Mouse (Mus musculus) liver, adult 2 months (tissue): ENCODE results near the gene Fam155a. TPM values are rescaled to one million over a fixed set of nuclear protein-coding genes. Genes with fewer than 3 reads are reported as not detected.

Experiments
- DNase-seq: peaks from one replicate; pipeline ENCODE4 v3.0.0-alpha.2; 2011; ENCODE audit warnings: low read depth, low spot score; ENCODE audit errors: extremely low read depth
- H3K27ac ChIP-seq: fragments of 200-500 bp; replicated peaks from 2 replicates; pipeline ENCODE4 v1.5.1; 2012; ENCODE audit warnings: low read depth, mild to moderate bottlenecking, control low read depth, inconsistent platforms, low read length; ENCODE audit not compliant: insufficient read depth
- H3K27me3 ChIP-seq: fragments of 200-500 bp; 2 replicates; pipeline ENCODE4 v1.6.1; 2012; ENCODE audit warnings: mild to moderate bottlenecking, moderate library complexity, low read length, inconsistent platforms; ENCODE audit not compliant: control insufficient read depth, insufficient read depth
- H3K36me3 ChIP-seq: fragments of 200-500 bp; 2 replicates; pipeline ENCODE4 v1.6.1; 2012; ENCODE audit warnings: low read length, inconsistent platforms; ENCODE audit not compliant: control insufficient read depth, insufficient read depth
- H3K4me1 ChIP-seq: fragments of 200-500 bp; 2 replicates; pipeline ENCODE4 v1.6.1; 2011; ENCODE audit warnings: low read length; ENCODE audit not compliant: control insufficient read depth, insufficient read depth
- H3K4me3 ChIP-seq: fragments of 200-500 bp; 2 replicates; pipeline ENCODE4 v1.5.1; 2011; ENCODE audit warnings: low read depth, mild to moderate bottlenecking, control low read depth, low read length, moderate library complexity; ENCODE audit not compliant: insufficient read depth
- H3K79me2 ChIP-seq: fragments of 200-500 bp; 2 replicates; pipeline ENCODE4 v1.6.1; 2012; ENCODE audit warnings: inconsistent platforms, mild to moderate bottlenecking, low read length, moderate library complexity; ENCODE audit not compliant: control insufficient read depth, insufficient read depth
- H3K9ac ChIP-seq: fragments of 200-500 bp; 2 replicates; pipeline ENCODE4 v1.6.1; 2012; ENCODE audit warnings: low read depth, mild to moderate bottlenecking, control low read depth, inconsistent platforms, low read length
- CTCF ChIP-seq: fragments of 200-500 bp; IDR thresholded peaks from 2 replicates; pipeline ENCODE4 v1.5.1; 2011; ENCODE audit warnings: low read depth, low read length, control low read depth
- POLR2A ChIP-seq: fragments of 200-500 bp; IDR thresholded peaks from 2 replicates; pipeline ENCODE4 v1.6.1; 2011; ENCODE audit warnings: low read length, control low read depth; ENCODE audit not compliant: insufficient read depth; ENCODE audit errors: extremely low read depth
- WGBS: fragments of 180-500 bp; shearing (Covaris S2); methylation state at CpG from one replicate; pipeline ENCODE4 v1.1.7; 2018; 5-methylcytosine and 5-hydroxymethylcytosine counted together
- polyA plus RNA-seq: library from polyadenylated mRNA; depleted of rRNA; stranded (reverse); fragments of >200 nt; gene quantifications from 2 replicates; pipeline ENCODE4 v1.2.3, GENCODE M21; 2012
- total RNA-seq: library from RNA; depleted of rRNA; stranded (reverse); fragments of >200 nt; gene quantifications from 2 replicates; pipeline ENCODE4 v1.2.3, GENCODE M21; 2014

The Fam155a gene
- total and polyA plus RNA-seq, 2 experiments: 0.09 TPM; not detected in 1

DNA sequence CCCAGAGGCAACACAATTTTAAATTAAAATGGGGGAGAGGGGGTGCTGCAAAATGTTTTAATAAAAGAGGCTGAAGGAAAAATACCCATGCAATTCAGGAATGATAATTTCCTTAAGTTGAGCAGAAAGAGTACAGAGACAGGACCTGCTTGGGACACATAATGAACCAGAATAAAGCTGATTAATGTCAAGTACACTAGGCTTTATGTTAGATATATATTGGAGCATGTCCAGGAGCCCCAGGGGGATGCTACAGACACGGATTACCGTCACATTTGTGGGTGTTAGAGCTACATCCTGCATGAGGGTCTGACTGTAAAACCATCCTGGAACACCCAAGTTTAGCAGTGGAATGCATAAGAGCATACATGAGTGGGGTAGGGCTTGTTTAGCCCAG is 223.4 kb downstream of the Fam155a start:
- no peaks in the 10 kb centered on the region; the same call in 1 of the 2 replicates for H3K27me3 ChIP-seq
- H3K9ac ChIP-seq: no peak overlapping the region
- no peak overlapping the region for H3K27ac ChIP-seq
- no peaks in the 10 kb centered on the region for H3K79me2 ChIP-seq
- no peaks in the 10 kb centered on the region for H3K4me1 ChIP-seq
- H3K36me3 ChIP-seq: no peaks in the 10 kb centered on the region
- no peak overlapping the region for H3K4me3 ChIP-seq
- TF ChIP-seq POLR2A (no peak), CTCF (no peak)
- WGBS: 72% methylated on average over 2 of the region's 2 CpGs
- DNase-seq: no peak

DNA sequence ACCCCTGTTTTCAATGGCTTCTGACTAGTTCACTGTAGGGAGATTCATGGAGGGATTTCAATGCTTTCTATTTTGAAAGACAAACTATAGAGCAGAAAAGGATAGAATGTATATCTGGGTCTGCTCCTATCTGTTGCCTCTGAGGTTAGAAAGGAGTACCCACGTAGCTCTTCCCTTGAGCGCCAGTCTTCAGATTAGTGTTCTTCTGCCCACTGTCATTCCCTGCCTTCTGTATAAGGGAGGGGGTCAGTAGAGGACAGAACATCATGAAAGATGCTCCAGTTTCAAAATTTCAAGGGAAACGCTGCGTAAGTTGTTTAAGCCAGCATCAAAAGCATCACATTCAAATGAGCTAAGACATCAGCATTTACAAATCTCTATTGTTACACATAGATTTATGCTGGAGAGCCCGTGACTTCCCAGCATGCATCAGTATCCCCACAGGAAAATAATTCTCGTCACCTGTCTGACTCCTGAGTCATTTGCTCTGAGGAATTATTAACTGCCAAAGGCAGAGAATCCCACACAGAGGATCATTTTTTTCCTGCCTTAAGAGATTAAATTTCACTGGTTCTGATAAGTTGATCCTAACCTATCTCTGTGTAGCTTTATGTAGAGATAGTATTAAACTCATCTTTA is 223.9 kb downstream of the Fam155a start:
- Histone ChIP-seq H3K9ac (no peak overlapping the region), H3K79me2 (no peaks in the 10 kb centered on the region), H3K36me3 (no peaks in the 10 kb centered on the region), H3K27ac (no peak overlapping the region), H3K4me1 (no peaks in the 10 kb centered on the region), H3K4me3 (no peak overlapping the region), H3K27me3 (no peaks in the 10 kb centered on the region; the same call in 1 of the 2 replicates)
- WGBS: 72% methylated on average over 6 of the region's 6 CpGs
- TF ChIP-seq CTCF (no peak), POLR2A (no peak)
- no peak for DNase-seq

DNA sequence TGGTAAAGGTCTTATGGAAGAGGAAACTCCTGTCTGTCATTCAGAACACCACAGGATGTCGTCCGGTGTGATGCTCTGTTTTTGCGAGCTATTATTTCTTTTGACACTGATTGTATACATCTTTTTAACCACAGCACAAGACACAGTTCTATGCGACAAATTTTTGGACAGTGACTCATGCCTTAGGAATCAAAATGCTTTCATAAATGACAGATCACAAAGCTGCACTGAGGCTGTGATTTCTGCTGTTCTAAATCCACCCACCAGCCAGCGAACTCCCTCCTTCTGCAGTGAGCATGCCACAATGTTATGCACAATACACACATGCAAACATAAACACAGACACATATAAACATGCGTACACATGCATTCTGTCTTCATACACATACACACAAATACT is 224.5 kb downstream of the Fam155a start:
- no peak for DNase-seq
- WGBS: 69% methylated on average over 6 of the region's 6 CpGs
- H3K27ac ChIP-seq: no peak overlapping the region
- no peak overlapping the region for H3K9ac ChIP-seq
- H3K4me3 ChIP-seq: no peak overlapping the region
- TF ChIP-seq CTCF (no peak), POLR2A (no peak)
- no peaks in the 10 kb centered on the region for H3K36me3 ChIP-seq
- H3K27me3 ChIP-seq: no peaks in the 10 kb centered on the region; the same call in 1 of the 2 replicates
- H3K4me1 ChIP-seq: no peaks in the 10 kb centered on the region
- H3K79me2 ChIP-seq: no peaks in the 10 kb centered on the region

DNA sequence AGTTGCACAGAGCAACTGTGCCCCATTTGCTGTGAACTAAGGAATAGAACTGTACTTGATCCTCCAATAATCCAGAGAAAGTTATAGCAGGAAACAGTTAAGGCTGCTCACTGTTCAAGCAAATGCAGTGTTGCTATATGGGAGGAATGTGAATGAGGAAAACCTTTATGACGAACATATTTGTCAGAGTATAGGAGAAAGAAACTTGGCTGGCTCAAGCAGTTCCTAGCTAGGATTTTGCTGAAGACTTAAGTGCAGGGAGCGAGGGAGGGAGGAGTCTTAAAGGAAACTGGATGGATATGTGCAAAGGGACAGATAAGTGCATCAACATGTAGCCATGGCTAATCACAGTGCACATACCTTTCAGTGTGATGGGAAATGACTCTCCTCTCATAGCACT is 225.3 kb downstream of the Fam155a start:
- no peak for TF ChIP-seq CTCF
- H3K79me2 ChIP-seq: no peaks in the 10 kb centered on the region
- no peak overlapping the region for H3K27ac ChIP-seq
- no peak overlapping the region for H3K9ac ChIP-seq
- DNase-seq: no peak
- no peaks in the 10 kb centered on the region; the same call in 1 of the 2 replicates for H3K27me3 ChIP-seq
- no peaks in the 10 kb centered on the region for H3K4me1 ChIP-seq
- H3K4me3 ChIP-seq: no peak overlapping the region
- WGBS: 63% methylated on average over 2 of the region's 2 CpGs
- no peaks in the 10 kb centered on the region for H3K36me3 ChIP-seq

DNA sequence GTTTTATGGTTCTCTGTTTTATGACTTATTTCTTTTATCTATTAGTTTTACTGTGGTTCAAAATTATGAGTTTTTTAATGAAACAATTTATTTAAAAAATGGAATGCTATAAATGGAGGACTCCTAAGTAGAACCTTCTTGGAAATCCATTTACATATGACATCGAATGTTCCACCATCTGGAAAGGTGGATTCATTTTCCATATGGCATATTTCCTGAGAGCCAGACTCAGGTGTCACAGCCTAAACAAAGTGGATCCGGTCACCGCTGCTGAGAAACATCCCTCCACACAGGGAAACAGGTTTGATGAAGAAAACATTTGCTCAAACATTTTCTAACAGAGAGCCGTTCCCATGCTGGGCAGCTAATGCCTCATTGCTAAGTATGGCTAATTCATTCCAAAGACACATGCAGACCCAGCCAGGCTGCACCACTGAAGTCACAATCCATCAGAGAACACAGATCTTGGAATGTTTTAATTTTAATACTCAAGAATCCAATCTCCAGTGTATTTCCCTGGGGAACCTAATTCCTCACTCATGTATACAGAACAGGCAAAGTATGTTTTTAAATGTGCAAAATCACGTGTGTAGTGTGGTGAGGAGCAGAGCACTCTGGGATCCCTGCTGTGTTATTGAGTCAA is 235.1 kb downstream of the Fam155a start:
- Histone ChIP-seq H3K79me2 (no peaks in the 10 kb centered on the region), H3K36me3 (no peaks in the 10 kb centered on the region), H3K4me1 (no peaks in the 10 kb centered on the region), H3K27me3 (no peaks in the 10 kb centered on the region), H3K9ac (no peak overlapping the region), H3K4me3 (no peak overlapping the region), H3K27ac (no peak overlapping the region)
- 84% methylated on average over 5 of the region's 5 CpGs for WGBS
- no peak for TF ChIP-seq POLR2A
- DNase-seq: no peak

DNA sequence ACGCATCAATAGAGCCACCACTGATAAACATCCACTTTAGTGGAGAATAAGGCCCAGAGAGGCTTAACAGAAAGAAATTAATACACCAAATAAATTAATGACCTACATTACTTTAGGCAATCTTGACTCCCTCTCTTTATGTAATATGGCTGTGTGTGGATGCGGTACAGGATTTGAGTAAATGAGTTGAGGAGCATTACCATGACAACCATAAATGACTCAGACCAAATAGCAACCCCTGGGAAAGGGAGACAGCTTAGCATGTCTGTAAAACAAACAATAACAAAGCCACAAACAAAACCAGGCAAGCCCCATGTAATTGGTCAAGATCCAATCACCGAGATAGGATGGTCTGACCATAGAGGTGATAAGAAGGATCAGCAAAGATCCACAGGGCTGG is 244.4 kb downstream of the Fam155a start:
- no peak overlapping the region for H3K27ac ChIP-seq
- no peaks in the 10 kb centered on the region for H3K27me3 ChIP-seq
- no peak overlapping the region for H3K9ac ChIP-seq
- H3K79me2 ChIP-seq: no peaks in the 10 kb centered on the region
- DNase-seq: no peak
- no peak overlapping the region for H3K4me3 ChIP-seq
- TF ChIP-seq POLR2A (no peak), CTCF (no peak)
- H3K36me3 ChIP-seq: no peaks in the 10 kb centered on the region
- H3K4me1 ChIP-seq: no peaks in the 10 kb centered on the region
- WGBS: 83% methylated on average over 3 of the region's 3 CpGs
